Mouse (Mus musculus) thymus, postnatal 36 days (tissue): ENCODE results near the gene Zfp212.
"Not testable (repeated sequence)": the region's sequence is repeated elsewhere in the genome, so short reads cannot be mapped to it uniquely, and the experiment has no call there.

Source experiments
- DNase-seq, 2 experiments: peaks; one replicate each; pipeline ENCODE4 v3.0.0; 2022; ENCODE audit warnings: mixed read lengths in 2 of 2

Zfp212 gene

GRCm38 (mm10) chr6:47943021-47943691 is 22.9 kb downstream of the Zfp212 start:
- DNase-seq = peak; percentile 71 to 77

DNA sequence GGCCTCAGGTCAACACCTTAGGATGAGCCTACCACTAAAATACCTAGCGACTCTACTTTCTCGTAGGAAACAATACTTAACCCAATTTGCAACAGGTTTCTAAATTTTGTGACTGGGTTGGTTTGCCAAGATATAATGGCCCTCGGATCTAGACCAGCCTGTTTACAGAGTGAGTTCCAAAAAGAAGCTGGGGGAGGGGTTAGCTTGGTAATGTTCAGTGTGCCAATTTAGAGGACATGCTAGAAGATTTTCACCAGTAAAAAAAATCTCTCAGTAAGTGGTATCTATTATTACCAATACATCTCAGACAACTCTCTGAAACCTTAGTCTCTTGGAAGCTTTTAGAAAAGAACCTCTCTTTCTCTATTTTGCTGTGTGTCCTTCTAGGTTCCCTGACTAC is 23.4 kb downstream of the Zfp212 start:
- DNase-seq = no peak

DNA sequence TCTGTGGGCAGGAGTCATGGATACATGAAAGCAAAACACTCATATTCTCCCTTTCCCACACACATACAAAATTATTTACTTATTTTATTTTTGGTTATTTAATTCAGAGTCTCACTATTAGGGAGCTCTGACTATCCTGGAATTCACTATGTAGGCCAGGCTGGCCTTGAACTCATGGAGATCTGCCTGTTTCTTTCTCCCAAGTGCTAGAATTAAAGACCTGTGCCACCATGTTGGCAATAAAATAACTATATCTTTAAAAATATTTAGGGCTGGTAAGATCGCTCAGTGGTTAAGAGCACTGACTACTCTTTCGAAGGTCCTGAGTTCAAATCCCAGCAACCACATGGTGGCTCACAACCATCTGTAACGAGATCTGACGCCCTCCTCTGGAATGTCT is 27.1 kb downstream of the Zfp212 start:
- DNase-seq = no peak

DNA sequence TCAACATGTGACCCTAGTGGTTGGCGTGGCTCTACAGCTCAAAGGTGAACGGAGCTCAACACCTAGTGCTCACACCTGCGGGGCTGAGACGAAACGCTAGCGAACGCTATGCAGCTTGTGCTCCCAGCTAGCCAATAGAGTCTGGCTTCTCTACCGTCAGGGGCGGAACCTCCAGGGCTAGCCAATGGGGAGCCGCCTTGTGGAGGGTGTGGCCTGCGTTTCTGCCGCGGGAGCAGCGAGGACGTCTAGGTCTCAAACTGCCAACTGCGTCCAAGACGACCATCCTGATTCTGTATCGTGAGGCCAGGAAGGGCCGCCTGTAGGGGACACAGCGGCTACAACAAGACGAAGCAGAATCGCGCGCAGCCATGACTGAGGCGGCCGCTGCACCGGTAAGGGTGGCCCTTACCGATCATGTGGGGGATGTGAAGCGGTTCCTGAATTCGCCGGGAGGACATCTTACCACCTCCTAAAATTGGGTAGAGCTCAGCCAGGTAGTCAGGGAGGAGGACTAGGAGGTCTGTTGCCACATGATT is 33.0 kb downstream of the Zfp212 start, which contains the start of gene Zfp956:
TSS of gene Zfp956 (plus strand) at position 200 of the 536 bp plus-strand sequence.
- DNase-seq = peak; percentile 95 to 96

DNA sequence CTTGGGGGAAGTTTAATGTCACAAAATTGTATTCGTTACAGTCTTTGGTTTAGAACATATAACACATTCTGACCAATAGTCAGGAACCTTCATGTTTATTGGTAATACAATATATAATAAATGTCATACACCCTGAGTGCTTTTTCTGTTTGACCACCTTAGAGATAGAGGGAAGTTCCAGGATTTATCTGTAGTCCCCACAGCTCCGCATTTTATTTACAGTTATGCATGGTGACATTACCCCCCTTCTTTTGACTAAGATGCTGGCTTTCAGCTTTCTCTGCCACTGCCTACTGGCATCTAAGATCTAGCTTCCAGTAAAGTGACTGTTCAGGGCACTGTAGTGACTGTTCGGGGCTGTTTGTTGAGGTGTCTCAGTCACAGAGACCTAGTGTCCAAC is 34.1 kb downstream of the Zfp212 start:
- no peak for DNase-seq

DNA sequence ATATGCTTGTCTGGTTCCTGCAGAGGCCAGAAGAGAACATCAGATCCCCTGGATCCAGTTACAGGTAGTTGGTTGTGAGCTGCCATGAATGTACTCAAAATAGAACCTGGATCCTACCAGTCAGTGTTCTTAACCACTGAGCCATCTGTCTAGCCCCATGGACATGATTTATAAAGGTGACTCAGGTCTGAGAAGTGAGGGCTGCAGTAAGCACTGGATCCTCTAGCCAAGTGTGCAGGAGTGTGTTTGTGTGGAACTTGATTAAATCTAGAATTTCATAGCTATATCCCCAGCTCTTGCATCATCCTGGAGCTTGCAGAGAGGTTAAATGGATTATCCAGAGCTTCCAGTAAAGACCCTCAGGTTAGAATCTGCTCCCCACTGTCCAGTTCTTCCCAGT is 37.5 kb downstream of the Zfp212 start:
- no peak for DNase-seq

GRCm38 (mm10) chr6:47960685-47961421 is 40.6 kb downstream of the Zfp212 start:
- no peak for DNase-seq

DNA sequence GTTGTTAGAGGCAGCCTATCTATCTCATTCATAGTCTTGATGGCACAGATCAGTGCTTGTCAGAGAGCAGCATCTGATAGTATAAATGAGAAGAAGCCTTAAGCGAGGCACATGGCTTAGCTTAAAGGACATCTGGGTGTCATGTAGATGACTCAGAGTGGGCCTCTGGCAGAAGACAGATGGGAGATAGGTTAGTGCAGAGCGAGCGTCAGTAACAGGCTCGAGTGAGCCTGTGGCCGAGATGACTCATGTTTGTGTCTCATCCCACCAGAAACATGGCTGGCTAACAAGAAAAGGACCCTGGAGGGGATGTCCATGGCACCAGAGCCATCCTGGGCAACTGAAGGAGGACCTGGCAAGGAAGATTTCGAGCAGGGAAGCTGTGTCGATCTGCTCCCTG is 42.8 kb downstream of the Zfp212 start:
- no peak for DNase-seq

DNA sequence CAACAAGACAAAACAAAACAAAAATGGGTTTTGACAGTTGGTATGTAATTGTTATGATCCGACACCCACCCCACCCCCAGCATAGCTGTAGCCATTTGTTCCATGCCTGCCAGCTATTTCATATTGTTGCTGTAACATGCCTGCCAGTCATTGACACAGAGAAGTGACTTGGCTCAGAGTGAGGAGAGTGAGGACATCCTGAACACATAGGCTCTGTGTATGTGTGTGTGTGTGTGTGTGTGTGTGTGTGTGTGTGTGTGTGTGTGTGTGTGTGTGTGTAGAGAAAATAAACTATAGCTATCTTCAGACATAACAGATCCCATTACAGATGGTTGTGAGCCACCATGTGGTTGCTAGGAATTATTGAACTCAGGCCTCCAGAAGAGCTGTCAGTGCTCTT is 47.9 kb downstream of the Zfp212 start:
- not testable (repeated sequence) for DNase-seq

DNA sequence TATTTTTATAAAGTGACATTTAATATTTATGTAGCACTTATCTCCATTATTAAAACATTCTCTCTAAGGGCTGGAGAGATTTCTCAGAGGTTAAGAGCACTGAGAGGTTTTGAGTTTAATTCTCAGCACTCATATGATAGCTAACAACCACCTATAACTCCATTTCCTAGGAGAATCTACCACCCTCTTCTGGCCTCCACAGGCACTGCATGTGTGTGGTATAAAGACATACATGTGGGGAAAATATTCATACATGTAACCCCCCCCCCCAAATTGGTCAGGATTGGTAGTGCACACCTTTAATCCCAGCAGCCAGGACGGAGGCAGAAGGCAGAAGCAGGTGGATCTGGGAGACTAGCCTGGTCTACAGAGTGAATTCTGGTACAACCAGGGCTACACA is 54.3 kb downstream of the Zfp212 start:
- DNase-seq = peak; percentile 15 to 23

- peak; percentile 77 to 82 for DNase-seq
These were observed 58.7 kb downstream of the Zfp212 start for GRCm38 (mm10) chr6:47978897-47979368.
